Mouse (Mus musculus): ENCODE measurements around the gene Ndufb7.
"Not testable (repeated sequence)": the region's sequence is repeated elsewhere in the genome, so short reads cannot be mapped to it uniquely, and the experiment has no call there.

The Ndufb7 gene

DNA sequence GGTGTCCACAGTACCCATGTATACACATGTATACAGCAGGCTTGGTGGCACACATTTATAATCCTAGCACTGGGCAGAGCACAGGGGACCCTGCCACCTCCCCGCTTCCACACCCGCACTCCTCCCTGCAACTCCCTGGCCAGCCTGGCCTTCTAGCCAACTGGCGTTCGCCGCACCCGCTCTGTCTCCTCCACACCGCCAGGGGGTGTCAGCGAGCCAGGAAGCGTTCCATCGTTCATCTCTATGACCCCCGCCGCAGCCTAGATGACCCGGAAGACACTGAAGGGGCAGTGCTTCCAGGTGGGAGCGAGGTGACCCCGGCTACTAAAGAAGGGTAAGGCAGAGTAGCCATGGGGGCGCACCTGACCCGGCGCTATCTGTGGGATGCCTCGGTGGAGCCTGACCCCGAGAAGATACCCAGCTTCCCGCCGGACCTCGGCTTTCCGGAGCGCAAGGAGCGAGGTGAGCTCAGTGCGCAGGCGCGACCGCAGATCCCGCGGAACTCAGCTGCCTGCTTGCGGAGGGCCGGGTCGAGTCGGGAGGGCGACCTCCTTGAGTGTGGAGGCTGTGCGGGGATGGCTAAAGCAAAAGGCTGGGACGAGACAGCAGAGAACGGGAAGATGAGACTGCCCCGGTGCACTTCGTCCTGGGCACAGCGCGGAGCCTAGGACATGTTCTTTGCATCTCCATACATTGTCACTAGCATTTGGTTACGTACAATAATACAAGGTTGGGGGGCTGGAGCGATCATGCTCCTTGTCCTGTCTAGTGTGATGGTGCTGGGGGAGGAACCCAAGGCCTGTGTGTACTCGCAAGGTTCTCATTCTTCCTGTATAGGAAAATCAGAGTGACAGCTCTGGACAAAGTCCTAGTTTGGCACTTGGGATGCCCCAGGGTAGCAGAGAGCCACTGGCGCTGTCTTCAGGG, at the start of gene Ndufb7:
Gene Ndufb7, plus strand, starts transcription at position 203 of the 927 bp plus-strand sequence.
- DNase-seq (ENCODE audit: low spot score): peak; percentile 92

DNA sequence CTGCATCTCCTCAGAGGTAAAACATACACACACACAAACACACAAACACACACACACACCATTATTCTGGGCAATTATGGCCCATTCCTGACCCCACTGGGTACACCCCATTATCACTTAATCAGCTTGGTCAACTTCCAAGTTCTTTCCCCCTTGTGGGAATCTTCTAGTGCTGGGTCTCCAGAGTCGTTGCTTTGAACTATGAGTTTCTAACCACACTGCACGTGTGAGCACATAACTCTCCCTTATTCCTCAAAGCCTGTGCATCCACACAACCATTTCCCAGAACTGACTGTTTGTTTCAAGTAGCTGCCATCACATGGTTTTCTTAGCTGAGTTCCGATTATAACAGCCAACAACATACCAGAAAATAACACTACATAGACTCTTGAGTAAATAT, 46.0 kb upstream of the Ndufb7 start:
- no peak for DNase-seq (ENCODE audit: low spot score)

DNA sequence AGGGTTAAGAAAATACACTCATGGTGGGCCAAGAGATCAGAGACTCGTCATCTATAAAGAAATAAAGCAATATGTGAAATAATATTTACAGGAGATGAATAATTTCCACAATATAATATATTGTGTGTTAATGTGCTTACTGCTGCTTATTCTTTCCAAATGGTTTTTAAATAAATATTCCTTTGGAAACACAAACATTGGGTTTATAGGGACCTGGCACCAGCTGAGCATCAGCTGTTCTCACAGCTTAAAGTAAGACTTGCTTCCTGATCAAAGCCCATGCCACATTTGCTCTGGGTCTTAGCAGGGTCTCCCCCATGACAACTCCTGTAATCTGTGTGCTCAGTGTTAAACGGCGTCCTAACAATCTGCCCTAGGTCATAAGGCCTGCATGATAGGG, 45.6 kb upstream of the Ndufb7 start:
- not testable (repeated sequence) for DNase-seq (ENCODE audit: low spot score)

DNA sequence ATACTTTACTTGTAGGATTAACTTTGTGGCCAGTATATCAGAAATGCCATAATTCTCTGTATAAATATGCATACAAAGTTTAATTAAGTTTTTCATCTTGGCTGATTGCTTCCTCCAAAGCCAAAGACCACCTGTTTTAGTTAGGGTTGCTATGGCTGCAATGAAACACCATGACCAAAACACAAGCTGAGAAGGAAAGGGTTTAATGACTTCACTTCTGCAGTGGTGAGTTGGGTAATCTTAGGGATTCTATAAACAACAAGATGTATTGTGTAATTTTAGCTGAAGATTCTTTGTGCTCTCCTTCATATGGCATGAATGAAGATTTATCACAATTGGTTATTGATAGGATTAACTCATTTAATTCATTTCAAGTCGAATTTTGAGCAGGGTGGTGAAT, 45.2 kb upstream of the Ndufb7 start:
- no peak for DNase-seq (ENCODE audit: low spot score)

DNA sequence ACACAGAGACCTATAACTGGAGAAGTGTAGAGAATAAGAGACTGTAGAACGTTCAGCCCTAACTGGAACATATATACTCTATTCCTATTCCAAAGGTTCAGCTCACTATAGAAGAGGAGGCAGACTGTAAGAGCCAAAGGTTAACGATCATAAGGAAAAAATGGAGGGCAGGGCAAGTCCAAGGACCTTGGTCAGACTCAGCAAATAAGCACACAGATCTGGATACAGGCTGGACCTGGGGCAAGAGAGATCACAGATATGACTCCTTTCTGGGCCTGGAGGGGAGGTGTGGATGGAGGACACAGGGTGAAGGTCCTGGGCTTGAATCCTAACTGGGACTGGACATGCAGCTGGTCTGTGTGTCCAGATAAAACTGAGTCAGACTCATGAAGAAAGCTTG, 31.7 kb upstream of the Ndufb7 start:
- DNase-seq (ENCODE audit: low spot score): no peak

DNA sequence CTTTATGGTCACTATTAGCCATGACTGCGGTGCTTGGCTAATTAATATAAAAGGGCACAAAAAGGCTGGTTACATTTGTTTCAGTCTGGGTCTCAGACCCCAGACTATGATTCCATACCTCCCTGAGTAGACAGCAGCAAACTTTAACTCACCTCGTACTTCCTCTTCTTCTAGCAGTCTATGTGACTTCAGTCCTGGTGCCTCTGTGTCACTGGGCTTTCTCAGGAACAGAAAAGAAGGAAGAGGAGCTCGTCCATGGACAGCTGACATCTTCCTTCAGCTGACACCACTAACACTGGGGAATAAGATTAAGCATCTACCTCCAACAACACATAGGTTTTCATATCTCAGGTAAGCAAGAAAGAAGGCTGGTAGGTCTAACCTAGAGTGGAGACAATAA, 30.7 kb upstream of the Ndufb7 start, which contains the start of gene Olfr370:
Gene Olfr370, plus strand, starts transcription at position 45 of the 400 bp plus-strand sequence.
- no peak for DNase-seq (ENCODE audit: low spot score)

DNA sequence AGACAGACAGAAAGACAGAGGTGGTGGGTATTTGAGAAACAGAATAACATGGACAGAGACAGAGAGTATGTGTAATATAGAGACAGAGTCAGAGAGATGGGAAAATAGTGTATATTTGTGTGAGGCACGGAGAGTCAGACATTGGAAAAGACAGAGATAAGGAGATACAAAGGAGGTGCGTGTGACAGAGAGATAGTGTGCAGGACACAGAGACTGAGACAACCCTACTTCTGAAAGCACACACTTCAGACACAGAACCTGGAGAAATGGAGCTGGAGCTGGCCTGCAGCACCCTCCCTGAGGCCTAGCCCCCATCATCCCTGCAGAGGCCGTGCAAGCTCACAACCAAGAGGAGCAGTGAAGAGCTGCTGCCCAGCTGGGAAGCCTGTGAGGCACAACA, 3.8 kb upstream of the Ndufb7 start:
- no peak for DNase-seq (ENCODE audit: low spot score)

DNA sequence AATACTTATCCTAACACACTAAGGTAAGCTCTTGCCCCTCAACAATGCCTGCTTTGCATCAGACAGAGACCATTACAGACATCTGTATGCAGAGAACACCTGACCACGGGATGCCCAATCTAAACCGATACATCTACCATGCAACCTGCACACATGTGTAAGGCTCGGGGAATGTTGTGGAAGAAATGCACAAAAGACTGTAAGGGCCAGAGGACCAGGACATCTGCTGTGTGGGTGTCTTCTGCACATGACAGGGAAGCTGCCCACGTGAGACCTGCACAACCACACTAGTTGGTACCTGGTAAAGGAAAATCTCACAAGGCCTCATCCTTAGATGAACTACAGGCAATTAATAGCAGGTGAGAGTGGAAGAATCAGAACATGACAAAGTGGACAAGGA, 3.2 kb upstream of the Ndufb7 start:
- no peak for DNase-seq (ENCODE audit: low spot score)

DNA sequence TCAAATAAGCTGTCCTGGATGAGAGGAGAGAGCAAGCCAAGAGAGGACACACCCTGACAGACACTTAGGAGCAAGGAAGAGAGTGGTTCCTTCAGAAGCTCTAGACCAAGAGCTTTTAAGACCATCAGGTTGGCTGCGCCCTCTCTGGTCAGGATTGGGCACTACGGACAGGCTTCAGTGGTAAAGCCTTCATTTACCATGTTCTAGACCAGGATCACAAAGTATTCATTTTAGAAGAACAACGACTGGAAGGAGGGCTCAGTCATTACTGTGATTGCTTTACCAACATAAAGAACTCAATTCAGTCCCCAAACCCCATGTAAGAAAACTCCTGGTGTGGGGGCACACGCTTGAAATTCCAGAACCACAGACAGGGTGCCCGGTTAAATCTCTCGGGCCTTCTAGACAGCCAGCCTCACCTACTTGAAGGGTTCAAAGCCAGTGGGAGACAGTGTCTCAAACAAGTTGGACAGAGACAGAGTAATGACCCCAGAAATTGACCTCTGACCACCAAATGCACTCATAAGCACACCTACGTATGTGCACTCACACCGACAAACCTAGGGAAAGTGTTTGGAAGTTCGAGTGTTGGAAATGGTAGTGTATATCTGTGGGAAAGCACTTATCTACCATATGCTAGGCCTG, 618 bp upstream of the Ndufb7 start:
- DNase-seq (ENCODE audit: low spot score): peak; percentile 1

DNA sequence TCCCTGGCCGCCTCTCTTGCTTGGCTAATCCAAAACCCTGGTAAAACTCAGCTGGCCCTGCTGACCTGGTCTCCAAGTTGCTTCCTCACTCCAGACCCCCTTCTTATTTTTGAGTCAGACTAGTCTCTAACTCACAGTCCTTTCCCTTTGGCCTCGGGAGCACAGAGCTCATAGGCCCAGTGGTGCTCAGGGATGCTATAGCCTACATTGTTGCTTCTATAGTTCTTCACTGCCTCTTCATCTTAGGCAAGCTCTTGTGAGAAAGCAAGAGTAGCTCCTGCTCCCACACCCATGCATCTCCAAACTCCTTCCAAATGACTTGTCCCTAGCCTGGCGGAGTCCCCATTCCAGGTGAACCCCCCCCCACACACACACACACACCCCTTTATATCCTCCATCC, 1.2 kb downstream of the Ndufb7 start:
- DNase-seq (ENCODE audit: low spot score): peak; percentile 1

DNA sequence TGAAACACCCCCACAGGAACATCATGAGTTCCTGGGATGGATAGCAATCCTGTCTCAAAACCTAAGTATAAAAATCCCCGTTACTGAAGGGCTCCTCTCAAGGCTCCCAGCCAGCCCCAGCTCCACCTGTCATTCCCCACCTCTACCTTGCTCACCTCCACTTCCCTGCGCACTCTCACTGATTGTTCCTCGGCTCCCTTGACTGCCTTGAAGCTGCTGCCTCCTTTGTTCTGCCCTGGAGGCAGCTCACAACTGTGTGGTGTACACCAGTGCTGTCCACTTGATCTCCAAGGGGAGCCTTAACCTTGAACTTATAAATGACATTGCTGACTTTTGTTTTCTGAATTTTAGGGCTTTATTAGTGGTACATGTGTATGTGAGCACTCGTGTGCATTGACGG, 1.7 kb downstream of the Ndufb7 start:
- DNase-seq (ENCODE audit: low spot score): no peak

DNA sequence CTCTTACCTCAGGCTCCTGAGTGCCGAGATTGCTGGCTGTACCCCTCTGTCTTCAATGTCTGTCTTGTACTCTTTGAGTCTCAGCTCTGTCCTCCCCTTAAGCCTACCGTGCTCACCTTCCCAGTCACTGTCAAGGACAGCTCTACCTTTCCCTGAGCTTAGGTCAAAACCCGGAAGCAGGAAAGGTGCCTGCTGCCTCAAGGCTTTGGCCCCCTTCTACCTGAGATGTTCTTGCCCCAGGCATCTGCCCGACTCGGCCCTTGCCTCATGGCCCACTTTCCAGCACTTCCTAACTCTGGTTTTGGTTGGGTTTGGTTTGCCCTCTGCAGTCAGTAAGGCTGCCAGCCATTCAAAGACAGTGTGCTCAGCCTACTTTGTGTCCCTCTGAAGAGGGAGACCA, 2.3 kb downstream of the Ndufb7 start:
- no peak for DNase-seq (ENCODE audit: low spot score)

DNA sequence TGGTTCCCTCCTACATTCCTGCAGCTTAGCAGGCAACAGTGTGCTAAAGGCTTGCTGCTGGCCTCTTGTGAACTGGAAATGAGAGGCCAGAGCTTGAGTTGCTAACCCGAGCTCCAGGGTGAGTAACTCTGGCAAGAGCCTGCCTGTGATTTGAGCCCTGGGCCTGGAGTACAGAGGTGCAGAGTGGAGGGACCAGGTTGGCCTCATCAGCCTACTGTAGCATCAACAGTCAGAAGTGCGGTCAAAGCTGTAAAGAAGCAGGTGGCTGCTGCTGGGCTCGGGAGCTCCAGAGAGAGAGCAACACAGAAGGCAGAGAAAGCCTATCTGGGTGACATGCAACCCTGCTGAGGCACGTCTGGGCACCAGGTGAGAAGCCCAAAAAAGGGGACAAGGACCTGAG, 2.7 kb downstream of the Ndufb7 start:
- peak; percentile 1 for DNase-seq (ENCODE audit: low spot score)

DNA sequence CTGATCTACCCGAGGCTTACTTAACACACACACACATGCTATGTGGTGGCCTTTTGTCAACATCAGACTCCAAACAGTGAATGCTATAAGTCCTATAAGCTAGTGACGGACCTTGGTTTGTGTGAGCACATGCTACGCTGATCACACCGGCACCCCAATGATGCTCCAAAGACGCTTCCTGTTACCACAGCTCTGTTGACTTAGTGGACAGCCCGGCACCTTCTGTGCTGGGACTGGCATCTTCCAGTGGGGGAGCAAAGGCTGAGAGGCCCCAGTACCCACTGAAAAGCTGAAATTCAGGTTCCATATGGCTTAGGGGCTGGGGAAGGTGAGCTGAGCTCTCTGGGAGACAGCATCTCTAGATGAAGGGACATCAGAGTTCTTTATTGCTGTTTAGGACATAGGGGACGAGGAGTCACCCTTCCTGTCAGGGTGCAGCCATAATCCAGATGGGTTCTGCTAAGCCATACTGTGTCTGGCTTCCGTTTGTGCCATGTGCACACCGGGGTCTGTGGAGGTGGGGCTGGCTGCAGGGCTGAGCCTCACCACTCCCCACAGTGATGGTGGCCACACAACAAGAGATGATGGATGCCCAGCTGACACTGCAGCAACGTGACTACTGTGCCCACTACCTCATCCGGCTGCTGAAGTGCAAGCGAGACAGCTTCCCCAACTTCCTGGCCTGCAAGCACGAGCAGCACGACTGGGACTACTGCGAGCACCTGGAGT, 4.0 kb downstream of the Ndufb7 start:
- peak; percentile 1 for DNase-seq (ENCODE audit: low spot score)

DNA sequence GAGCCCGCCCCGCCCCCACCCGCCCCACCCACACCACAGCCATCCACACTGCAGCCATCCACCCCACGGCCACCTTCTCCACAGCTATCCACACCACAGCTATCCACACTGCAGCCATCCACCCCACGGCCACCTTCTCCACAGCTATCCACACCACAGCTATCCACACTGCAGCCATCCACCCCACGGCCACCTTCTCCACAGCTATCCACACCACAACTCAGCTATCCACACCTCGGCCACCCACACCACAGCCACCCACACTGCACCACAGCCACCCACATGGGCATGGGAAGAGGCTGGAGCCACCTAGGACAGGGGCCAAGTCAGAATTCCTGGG, 4.5 kb downstream of the Ndufb7 start:
- DNase-seq (ENCODE audit: low spot score): not testable (repeated sequence)

DNA sequence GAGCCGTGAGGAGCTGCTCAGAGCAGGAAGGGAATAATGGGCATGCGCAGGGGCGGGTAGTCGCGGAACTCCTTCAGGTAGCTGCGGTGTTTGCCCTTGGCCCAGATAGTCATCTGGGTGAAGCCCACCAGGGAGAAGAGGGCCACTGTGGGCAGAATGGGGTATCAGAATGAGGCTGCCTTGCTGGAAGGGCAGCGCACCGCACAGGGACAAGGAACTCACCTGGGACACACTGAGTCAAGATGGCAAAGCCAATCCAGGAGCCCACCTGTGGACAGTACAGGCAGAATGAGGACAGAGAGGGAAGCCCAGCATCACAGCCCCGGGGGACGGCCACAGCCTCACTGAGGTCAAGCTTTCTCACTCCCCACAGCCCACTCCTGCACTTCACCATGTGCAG, 5.3 kb downstream of the Ndufb7 start:
- peak; percentile 1 for DNase-seq (ENCODE audit: low spot score)

DNA sequence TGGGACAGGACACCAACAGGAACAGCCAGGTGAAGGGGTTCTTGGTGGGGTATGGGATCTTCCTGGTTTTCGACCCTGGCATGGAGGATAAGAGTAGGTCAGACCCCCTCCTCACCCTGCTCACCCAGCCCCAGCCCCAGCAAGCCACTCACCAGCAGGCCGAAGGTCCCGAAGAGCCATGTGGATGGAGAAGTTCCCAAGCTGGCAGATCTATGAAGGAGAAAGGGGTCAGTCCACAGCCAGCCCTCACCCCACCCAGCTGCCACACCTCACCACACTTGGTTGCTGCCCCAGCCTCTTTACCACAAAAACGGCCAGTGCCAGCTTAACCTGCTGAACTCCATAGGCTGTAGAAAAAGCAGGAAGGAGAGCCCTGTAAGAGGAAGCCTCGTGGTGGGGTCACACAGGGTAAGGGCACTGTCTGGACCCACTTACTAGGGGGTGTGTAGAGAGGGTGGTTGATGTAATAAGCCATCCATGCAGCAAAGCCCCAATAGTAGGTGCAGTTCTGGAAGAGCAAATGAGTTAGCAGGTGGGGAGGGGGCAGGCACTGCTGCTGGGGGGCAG, 5.9 kb downstream of the Ndufb7 start:
- DNase-seq (ENCODE audit: low spot score): no peak

DNA sequence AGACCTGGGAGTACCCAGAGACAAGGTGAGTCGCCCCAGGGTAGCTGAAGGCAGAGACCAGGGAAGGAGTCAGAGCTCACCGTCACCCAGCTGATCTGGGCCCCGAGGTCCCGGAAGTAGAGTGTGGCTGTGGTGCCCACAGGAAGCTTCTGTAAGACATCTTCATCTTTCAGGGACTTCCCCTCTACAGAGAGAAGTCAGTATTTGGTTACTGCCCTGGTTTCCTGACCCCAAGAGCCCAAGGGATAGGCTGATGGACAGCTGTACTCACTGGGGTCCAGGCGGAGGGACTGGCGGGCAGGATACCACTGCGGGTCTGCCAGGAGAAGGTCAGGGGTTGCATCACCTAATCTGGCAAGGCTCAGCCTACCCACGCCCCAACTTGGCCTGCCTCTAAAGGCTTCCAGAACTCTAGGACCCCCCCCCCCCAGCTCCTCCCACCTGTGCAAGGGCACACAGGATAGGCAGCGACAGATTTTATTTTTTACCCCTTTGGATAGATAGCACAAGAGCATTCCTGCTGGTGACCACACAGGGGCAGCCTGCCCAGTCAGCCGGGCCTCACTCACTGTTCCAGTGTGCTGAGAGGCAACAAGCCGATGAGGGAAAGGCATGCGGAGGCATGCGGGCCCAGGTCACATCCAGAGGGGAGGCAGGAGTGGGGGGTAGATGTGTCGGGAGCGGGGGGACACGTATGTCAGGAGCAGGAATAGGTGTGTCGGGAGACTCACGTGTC, 6.8 kb downstream of the Ndufb7 start:
- peak; percentile 2 for DNase-seq (ENCODE audit: low spot score)

DNA sequence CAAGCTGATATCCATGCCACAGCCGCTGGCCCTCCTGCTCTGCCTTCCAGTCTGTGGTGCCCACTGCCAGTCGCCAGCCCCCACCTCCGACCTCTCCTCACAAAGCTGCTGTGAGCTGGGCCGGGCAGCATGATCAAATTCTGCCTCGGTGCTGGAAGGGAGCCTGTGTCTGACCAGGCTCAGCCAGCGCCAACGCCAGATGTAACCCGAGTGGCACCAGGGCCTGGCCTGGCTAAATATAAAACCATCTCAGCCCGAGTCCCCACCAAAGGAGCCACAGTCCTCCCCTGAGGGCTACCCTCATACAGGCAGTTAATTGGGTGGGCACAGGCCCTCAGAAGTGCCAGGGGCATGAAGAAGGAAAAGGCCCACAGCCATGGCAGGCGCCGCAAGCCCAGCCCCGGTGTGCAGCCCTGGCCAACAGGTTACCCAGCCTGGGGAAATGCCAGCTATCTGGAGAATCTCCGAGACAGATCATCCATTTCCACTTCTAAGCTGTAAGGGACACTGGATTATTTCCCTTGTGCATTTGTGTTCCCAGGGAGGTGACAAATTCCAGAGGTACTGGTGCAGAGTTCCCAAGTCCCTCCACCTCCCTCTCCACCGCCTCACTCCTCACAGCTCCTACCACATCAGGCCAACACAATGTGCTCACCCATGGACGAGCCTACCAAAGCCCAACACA, 8.3 kb downstream of the Ndufb7 start:
- no peak for DNase-seq (ENCODE audit: low spot score)

DNA sequence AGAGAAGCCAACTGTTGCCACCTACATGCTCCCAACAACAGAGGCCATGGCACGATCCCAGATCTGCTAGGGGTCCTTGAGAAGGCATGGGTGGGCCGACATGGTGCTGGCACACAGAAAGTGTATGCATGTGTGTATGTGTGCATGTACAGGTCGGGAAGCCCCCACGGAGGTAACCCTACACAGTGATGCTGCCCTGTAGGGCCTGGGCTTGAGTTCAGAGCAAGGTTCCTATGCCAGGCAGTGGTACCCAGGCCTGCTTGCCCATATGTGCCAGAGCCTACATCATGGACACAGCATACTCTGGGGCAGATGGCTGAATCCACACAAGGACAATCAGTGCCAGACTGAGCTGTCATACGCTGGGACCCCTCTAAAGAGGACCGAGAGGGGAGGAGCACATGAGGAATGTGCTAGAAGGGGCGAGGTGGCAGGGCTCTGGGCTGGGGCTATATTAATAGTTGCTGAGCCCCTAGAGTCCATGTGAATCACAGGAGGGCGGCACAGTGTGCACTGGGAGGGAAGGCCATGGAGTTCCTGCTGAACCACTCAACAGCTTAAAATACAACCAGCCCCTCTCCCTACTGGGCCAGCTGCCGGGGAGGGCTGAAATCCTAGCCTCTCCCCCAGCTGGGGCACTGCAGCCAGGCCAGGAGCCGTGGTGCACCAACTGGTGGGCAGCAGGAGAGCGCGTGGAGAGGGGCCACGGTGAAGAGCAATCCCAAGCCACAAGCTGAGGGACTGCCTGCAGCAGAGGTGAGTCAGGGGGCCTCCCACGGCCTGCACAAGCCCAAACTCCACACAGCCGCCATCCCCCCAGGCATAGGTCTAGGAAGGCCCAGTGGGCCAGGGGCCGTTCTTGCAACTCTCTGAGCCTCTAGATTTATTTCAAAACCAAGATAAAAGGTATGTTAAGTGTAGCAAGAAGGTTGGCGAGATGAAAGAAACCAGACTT, 9.4 kb downstream of the Ndufb7 start:
- no peak for DNase-seq (ENCODE audit: low spot score)

All from yolk sac, embryonic 10.5 days (tissue).